Mouse (Mus musculus) E14TG2a.4 (cell line): Measurements from ENCODE around the gene Map7.

ENCODE experiments used
- CTCF ChIP-seq: conservative IDR thresholded peaks from 2 replicates; pipeline ENCODE4 v1.5.1; 2014; ENCODE audit warnings: low read length
- POU5F1 ChIP-seq: IDR thresholded peaks from 2 replicates; pipeline ENCODE4 v1.6.1; 2014; ENCODE audit warnings: low read length, borderline replicate concordance

DNA sequence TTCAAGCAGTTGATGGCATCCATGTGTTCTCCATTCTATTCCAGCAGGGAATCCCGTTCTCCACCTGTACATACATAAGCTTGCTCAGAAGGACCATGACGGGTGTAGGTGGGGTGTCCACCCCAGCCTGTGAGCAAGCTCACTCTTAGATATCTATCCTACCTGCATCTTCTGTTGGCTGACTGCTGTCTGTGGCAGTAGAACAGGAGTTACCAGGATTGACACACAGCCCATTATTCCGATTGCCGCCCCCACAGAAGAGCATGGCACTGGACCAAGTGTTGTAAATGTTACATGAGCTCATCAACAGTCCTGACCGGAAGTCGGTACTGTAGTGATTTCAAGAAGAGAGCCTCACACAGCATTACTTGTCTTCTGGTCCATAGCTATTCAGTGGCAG is 92.6 kb downstream of the Map7 start:
- TF ChIP-seq CTCF (no peak), POU5F1 (no peak)
